Mouse (Mus musculus): ENCODE results near the gene Hic2.
"Not testable (repeated sequence)": the region's sequence is repeated elsewhere in the genome, so short reads cannot be mapped to it uniquely, and the experiment has no call there.

DNA sequence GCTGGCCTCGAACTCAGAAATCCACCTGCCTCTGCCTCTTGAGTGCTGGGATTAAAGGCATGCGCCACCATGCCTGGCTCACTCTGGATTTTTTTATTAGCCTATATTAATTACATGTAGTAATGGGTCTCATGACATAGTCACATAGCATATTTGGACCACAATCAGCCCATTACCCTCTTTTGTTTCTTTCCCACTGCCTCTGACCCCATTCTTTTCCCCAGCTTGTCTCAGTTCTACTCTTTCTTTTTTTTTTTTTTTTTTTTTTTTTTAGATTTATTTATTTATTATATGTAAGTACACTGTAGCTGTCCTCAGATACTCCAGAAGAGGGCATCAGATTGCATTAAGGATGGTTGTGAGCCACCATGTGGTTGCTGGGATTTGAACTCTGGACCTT lies 1.8 kb upstream of the Hic2 start:
- not testable (repeated sequence) for TF ChIP-seq POLR2A (IDR thresholded peaks at IDR 0.05; ENCODE audit: insufficient read length, low read depth); E2F4 (IDR thresholded peaks at IDR 0.05; ENCODE audit: insufficient read depth); MYOG (IDR thresholded peaks at IDR 0.05; ENCODE audit: control insufficient read depth in 1 of 3, insufficient read depth in 1 of 3, insufficient read length in 2 of 3, low read depth in 2 of 3); USF1 (IDR thresholded peaks at IDR 0.05; ENCODE audit: low read depth); TCF12 (IDR thresholded peaks at IDR 0.05; ENCODE audit: insufficient read depth, poor library complexity, severe bottlenecking)
